Mouse (Mus musculus): ENCODE measurements around the gene Zfp385a.

DNA sequence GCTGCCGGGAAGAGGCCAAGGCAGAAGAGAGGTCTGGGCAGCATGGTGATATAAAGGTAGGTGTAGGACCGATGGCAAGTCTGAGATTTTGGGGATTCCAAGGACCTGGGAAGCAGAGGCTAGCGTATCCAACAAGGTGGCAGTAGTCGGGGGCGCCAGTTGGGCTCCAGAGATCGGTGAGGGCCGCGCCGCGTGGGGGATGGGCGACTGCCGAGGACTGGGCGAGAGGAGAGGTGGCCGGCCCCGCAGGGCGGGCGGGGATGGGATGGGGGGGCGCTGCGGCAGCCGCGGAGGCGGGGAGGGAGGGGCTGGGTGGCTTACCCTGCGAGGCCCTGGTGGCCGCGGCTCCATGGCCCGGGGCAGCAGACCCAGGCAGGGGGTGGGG lies 16.8 kb downstream of the Zfp385a start:
- TF ChIP-seq CTCF (IDR thresholded peaks at IDR 0.05; ENCODE audit: low read depth), result no peak
- no peak for TF ChIP-seq EP300 (IDR thresholded peaks at IDR 0.05; ENCODE audit: low read depth)

All from heart, postnatal 0 days (tissue).